Mouse (Mus musculus) erythroblast, embryonic 14.5 days (primary cell): Measurements from ENCODE around the gene Frmpd3. TPM values are rescaled to one million over a fixed set of nuclear protein-coding genes. Genes with fewer than 3 reads are reported as not detected.

Source experiments
- H3K27me3 ChIP-seq: 2 replicates; pipeline ENCODE4 v1.6.1; 2012; ENCODE audit warnings: inconsistent platforms; ENCODE audit not compliant: control insufficient read depth
- H3K36me3 ChIP-seq: 2 replicates; pipeline ENCODE4 v1.6.1; 2012; ENCODE audit warnings: mild to moderate bottlenecking, inconsistent platforms; ENCODE audit not compliant: control insufficient read depth
- H3K4me1 ChIP-seq: 2 replicates; pipeline ENCODE4 v1.6.1; 2012; ENCODE audit warnings: inconsistent platforms; ENCODE audit not compliant: control insufficient read depth
- H3K4me3 ChIP-seq: replicated peaks from 2 replicates; pipeline ENCODE3; 2012; ENCODE audit warnings: moderate library complexity, mild to moderate bottlenecking, inconsistent platforms
- H3K9me3 ChIP-seq: 2 replicates; pipeline ENCODE4 v1.6.1; 2012; ENCODE audit warnings: low read length, inconsistent platforms, mixed read lengths; ENCODE audit not compliant: control insufficient read depth
- GATA1 ChIP-seq: IDR thresholded peaks from 2 replicates; pipeline ENCODE4 v1.6.1; 2012; ENCODE audit warnings: low read length, inconsistent platforms, mixed read lengths
- TAL1 ChIP-seq: IDR thresholded peaks from 3 replicates; pipeline ENCODE4 v1.6.1; 2012; ENCODE audit warnings: low read length, inconsistent platforms, mixed read lengths
- polyA plus RNA-seq: library from polyadenylated mRNA; stranded (reverse); fragments of >175 nt; gene quantifications from 2 replicates; pipeline ENCODE4 v1.2.3, GENCODE M21; 2012

Gene Frmpd3
- polyA plus RNA-seq, 1 experiment, result under 0.01 TPM

DNA sequence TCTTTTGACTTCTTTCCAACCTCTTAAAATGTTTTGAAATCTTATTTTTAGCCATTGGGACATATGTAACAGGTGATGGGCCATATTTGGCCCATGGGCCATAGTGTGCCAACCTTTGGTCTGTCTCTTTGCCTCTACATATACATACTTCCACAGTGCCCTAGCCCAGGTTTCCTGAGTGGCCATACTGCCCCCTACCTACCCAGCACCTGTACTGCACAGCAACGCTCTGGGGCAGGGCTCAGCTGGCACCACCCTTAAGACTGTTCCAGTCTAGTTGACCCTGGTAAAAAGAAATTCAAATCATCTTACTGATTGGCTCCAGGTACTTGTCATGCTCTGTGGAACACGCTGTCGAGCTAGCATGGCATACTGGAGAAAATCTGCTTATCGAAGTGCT lies 60.8 kb downstream of the Frmpd3 start:
- peaks cover 10% of the 10 kb centered on the region for H3K4me1 ChIP-seq
- no peaks in the 10 kb centered on the region for H3K36me3 ChIP-seq
- H3K27me3 ChIP-seq, result peaks cover 6% of the 10 kb centered on the region
- H3K9me3 ChIP-seq, result no peaks in the 10 kb centered on the region
- H3K4me3 ChIP-seq, result no peak overlapping the region
- TF ChIP-seq TAL1, result no peak
- no peak for TF ChIP-seq GATA1

DNA sequence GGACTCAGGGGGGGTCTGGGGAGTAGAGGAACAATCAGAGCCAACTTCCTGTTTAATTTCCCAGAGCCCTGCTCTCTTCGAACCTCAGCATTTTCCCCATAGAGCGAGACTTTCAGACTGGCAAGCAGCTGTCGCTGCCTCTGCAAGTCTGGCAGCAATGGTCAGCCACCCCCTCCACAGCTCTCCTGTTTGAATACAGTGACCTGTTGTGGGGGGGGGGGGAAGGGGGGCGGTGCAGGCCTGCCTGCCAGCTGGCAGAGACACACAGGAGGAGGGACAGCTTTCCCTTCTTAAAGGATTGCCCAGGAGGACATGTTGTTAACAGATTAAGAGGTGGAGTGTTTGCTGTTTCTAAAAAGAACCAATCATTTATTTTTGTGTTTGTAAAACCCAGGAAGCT lies 64.0 kb downstream of the Frmpd3 start:
- no peaks in the 10 kb centered on the region for H3K9me3 ChIP-seq
- H3K4me3 ChIP-seq, result no peak overlapping the region
- H3K36me3 ChIP-seq, result no peaks in the 10 kb centered on the region
- TF ChIP-seq GATA1, result no peak
- no peak for TF ChIP-seq TAL1
- peaks cover 10% of the 10 kb centered on the region for H3K4me1 ChIP-seq
- H3K27me3 ChIP-seq, result peaks cover 4% of the 10 kb centered on the region; the same call in 1 of the 2 replicates

DNA sequence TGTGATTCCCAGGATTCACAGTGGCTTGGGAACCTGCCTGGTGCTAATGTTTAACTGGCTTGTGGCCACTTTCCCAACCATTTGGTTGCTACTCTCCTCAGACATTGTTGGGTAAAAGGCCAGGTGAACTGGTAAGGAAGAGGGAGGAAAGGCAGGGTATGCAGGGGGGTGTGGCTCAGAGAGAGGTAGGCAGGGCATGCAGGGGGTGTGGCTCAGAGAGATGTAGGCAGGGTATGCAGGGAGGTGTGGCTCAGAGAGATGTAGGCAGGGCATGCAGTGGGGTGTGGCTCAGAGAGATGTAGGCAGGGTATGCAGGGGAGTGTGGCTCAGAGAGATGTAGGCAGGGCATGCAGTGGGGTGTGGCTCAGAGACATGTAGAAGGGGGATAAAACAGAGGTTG lies 64.4 kb downstream of the Frmpd3 start:
- H3K4me1 ChIP-seq, result peaks cover 10% of the 10 kb centered on the region
- H3K27me3 ChIP-seq, result peaks cover 4% of the 10 kb centered on the region; the same call in 1 of the 2 replicates
- TF ChIP-seq GATA1 (no peak), TAL1 (no peak)
- H3K36me3 ChIP-seq, result no peaks in the 10 kb centered on the region
- H3K9me3 ChIP-seq, result no peaks in the 10 kb centered on the region
- no peak overlapping the region for H3K4me3 ChIP-seq

DNA sequence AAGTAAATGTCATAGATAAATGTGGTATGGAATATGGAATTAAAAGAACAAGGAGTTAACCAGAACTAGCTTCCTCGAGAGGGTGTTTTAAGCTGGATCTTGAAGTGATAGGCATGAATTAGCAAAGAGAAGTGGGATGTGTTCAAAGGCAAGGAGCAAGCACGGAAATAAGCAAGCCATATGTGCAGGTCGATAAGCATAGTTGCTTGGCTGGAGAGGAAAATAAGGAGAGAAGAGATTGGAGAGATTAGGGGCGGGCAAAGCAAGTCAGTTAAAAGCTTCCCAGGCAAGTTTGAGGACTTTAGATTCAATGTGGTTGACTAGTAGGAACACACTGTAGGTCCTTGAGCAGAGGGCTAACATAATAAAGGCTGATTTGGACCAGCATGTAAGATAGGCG lies 65.5 kb downstream of the Frmpd3 start:
- H3K4me1 ChIP-seq, result peaks cover 10% of the 10 kb centered on the region
- peaks cover 4% of the 10 kb centered on the region; the same call in 1 of the 2 replicates for H3K27me3 ChIP-seq
- H3K4me3 ChIP-seq, result no peak overlapping the region
- no peaks in the 10 kb centered on the region for H3K9me3 ChIP-seq
- H3K36me3 ChIP-seq, result no peaks in the 10 kb centered on the region
- TF ChIP-seq TAL1 (no peak), GATA1 (no peak)

DNA sequence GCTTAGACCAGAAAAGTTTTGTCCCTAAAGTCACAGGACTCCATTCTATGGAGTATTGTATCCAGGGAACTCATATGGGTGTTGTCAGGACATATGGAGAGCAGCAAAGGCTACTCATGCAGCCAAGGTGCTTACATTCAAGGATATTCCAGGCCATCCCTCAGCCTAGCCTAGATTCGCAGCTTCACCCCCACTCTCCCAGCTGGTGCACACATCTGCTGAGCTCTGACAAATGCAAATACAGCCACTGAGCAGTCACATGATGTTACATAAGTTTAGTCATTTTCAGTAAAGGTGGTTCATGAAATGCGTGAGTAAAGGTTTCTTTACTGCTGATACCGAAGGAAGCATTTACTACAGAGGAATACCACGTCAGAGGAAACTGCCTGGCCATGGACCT lies 76.4 kb downstream of the Frmpd3 start:
- Histone ChIP-seq H3K4me1 (no peaks in the 10 kb centered on the region), H3K9me3 (no peaks in the 10 kb centered on the region), H3K27me3 (peaks cover 2% of the 10 kb centered on the region; the same call in 1 of the 2 replicates), H3K4me3 (no peak overlapping the region), H3K36me3 (no peaks in the 10 kb centered on the region)
- no peak for TF ChIP-seq TAL1
- no peak for TF ChIP-seq GATA1

DNA sequence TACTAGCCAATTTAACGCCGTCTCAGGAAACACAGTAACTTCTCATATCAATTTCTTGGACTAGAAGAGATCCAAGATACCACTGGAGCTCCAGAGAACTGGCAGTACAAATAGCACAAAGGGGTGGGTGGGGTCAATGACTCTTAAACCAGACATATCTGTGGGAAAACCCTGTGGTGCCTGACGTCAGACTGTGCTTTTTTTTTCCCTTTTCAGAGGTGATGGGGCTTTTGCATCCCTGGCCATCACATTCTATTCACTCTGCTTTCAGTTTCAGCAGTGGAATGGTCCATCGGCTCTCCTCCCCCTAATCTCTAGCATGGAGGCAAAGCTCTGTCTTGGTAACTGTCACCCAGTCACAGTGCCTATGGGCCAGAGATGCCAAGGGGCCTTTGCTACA lies 85.1 kb downstream of the Frmpd3 start:
- Histone ChIP-seq H3K4me3 (no peak overlapping the region), H3K36me3 (no peaks in the 10 kb centered on the region), H3K4me1 (no peaks in the 10 kb centered on the region), H3K27me3 (no peaks in the 10 kb centered on the region; the same call in 1 of the 2 replicates), H3K9me3 (peaks cover 3% of the 10 kb centered on the region; the same call in 1 of the 2 replicates)
- TF ChIP-seq TAL1 (no peak), GATA1 (no peak)

DNA sequence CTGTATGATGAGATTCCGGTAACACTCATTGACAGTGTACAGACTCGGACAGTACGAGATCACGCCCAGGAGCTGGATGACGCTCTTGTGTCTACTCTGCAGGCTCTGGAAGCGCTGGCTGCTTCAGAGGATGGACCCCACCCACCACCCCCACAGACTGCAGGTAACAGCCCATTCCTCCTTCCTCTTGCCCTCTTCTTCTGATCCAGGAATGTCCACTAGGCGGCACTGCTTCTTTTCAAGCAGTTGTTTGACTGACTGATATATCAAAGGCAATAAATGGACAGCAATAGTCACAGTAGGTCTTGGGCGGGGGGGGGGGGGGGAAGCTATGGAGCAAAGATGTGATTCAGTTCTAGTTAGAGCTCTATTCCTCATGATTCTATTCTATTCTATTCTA lies 86.2 kb downstream of the Frmpd3 start:
- Histone ChIP-seq H3K9me3 (peaks cover 12% of the 10 kb centered on the region), H3K36me3 (no peaks in the 10 kb centered on the region), H3K4me1 (no peaks in the 10 kb centered on the region), H3K27me3 (no peaks in the 10 kb centered on the region; the same call in 1 of the 2 replicates), H3K4me3 (no peak overlapping the region)
- no peak for TF ChIP-seq GATA1
- no peak for TF ChIP-seq TAL1

DNA sequence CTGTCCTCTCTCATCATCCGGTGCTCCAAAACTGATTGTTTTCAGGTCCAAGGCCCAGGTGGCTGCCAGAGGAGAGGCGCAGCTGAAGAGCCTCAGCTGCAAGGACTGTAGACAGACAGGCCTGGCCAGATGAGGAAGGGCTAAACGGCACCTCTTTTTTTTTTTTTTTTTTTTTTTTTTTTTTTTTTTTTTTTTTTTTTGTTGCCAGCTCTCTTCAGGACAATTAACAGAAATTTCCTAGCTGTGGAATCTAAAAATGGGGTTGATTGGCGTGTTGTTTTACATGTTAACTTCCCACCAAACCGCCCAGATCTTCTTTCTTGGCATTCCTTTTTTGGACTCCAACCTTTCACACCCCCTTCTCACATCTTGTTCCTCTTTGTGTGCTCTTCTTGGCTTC lies 87.9 kb downstream of the Frmpd3 start:
- Histone ChIP-seq H3K4me1 (no peaks in the 10 kb centered on the region), H3K27me3 (no peaks in the 10 kb centered on the region; the same call in 1 of the 2 replicates), H3K9me3 (peaks cover 18% of the 10 kb centered on the region), H3K36me3 (no peaks in the 10 kb centered on the region), H3K4me3 (no peak overlapping the region)
- TF ChIP-seq GATA1 (no peak), TAL1 (no peak; the same call in 2 of the 3 replicates)

DNA sequence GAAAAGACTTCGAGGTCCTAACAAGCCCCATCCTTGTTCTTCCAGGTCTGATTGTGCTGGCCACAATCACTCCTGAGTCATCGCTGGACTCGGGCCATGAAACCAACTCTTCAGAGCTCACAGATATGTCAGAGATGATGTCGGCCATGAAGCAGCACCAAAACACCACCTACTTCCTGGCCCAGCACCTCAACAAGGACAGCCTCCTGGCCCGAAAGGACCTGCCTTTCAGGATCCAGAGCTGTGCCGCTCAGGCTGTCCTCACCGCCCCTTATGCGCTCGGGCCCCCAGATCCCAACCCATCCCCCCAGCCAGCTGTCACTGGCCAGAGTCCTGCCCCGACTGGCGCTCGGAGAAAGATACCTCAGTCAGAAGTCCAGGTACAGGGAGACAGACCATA lies 88.4 kb downstream of the Frmpd3 start:
- H3K4me3 ChIP-seq, result no peak overlapping the region
- H3K36me3 ChIP-seq, result no peaks in the 10 kb centered on the region

DNA sequence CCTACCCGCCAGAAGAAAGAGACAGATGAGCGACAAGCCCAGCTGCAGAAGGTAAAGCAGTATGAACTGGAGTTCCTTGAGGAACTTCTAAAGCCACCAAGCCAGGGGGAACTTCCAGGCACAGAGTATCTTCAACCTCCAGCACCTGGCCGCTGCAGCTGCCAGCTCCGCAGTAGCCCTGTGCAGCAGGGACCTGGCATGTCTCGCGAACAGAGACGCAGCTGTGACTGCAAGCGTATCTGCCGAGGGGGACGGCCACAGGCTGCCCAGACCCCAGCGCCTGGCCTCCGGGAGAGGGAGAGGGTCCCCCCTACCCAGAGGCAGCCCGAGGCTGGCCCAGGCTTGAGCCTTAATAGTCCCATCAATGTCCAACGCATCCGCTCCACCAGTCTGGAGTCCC lies 89.9 kb downstream of the Frmpd3 start:
- H3K27me3 ChIP-seq, result no peaks in the 10 kb centered on the region; the same call in 1 of the 2 replicates
- no peak for TF ChIP-seq GATA1
- TF ChIP-seq TAL1, result no peak

More for the DNA sequence above, 88.4 kb downstream of the Frmpd3 start:
- Histone ChIP-seq H3K4me1 (no peaks in the 10 kb centered on the region), H3K27me3 (no peaks in the 10 kb centered on the region; the same call in 1 of the 2 replicates), H3K9me3 (peaks cover 18% of the 10 kb centered on the region)
- no peak for TF ChIP-seq GATA1
- TF ChIP-seq TAL1, result no peak

More for the DNA sequence above, 89.9 kb downstream of the Frmpd3 start:
- no peak overlapping the region for H3K4me3 ChIP-seq
- peaks cover 18% of the 10 kb centered on the region for H3K9me3 ChIP-seq
- H3K36me3 ChIP-seq, result no peaks in the 10 kb centered on the region
- H3K4me1 ChIP-seq, result no peaks in the 10 kb centered on the region
